Mouse (Mus musculus) heart, adult 2 months (tissue): ENCODE results near the gene Bphl. TPM values are rescaled to one million over a fixed set of nuclear protein-coding genes. Genes with fewer than 3 reads are reported as not detected.
A peak's percentile ranks its signal among the peaks of the same experiment; 100 is the strongest.

Experiments
- DNase-seq, 2 experiments: peaks; one replicate each; pipeline ENCODE4 v3.0.0; 2021
- H3K27ac ChIP-seq: fragments of 200-600 bp; 2 replicates; pipeline ENCODE4 v1.8.1; 2022
- H3K27me3 ChIP-seq: fragments of 200-500 bp; 2 replicates; pipeline ENCODE4 v1.6.1; 2012; ENCODE audit warnings: mild to moderate bottlenecking, low read length, inconsistent platforms, mixed read lengths; ENCODE audit not compliant: control insufficient read depth, insufficient read depth
- H3K36me3 ChIP-seq: fragments of 200-500 bp; 2 replicates; pipeline ENCODE4 v1.6.1; 2012; ENCODE audit warnings: low read length, inconsistent platforms; ENCODE audit not compliant: control insufficient read depth, insufficient read depth
- H3K4me1 ChIP-seq: fragments of 200-500 bp; 2 replicates; pipeline ENCODE4 v1.6.1; 2011; ENCODE audit warnings: low read length; ENCODE audit not compliant: control insufficient read depth, insufficient read depth
- H3K4me3 ChIP-seq: fragments of 200-600 bp; 2 replicates; pipeline ENCODE4 v1.8.1; 2022
- H3K79me2 ChIP-seq: fragments of 200-500 bp; replicated peaks from 2 replicates; pipeline ENCODE4 v1.6.1; 2012; ENCODE audit warnings: mild to moderate bottlenecking, inconsistent platforms, low read length, moderate library complexity, mixed read lengths; ENCODE audit not compliant: control insufficient read depth, insufficient read depth
- H3K9ac ChIP-seq: fragments of 200-500 bp; 2 replicates; pipeline ENCODE4 v1.6.1; 2012; ENCODE audit warnings: low read depth, mild to moderate bottlenecking, control low read depth, inconsistent platforms, low read length, mixed read lengths
- CTCF ChIP-seq: fragments of 200-600 bp; IDR thresholded peaks from 2 replicates; pipeline ENCODE4 v1.8.1; 2022; ENCODE audit warnings: antibody characterized with exemption, mild to moderate bottlenecking, moderate library complexity
- EP300 ChIP-seq: fragments of 200-500 bp; IDR thresholded peaks from 2 replicates; pipeline ENCODE4 v1.6.1; 2011; ENCODE audit warnings: low read depth, low read length, control low read depth; ENCODE audit not compliant: insufficient read depth
- POLR2A ChIP-seq: fragments of 200-500 bp; IDR thresholded peaks from 2 replicates; pipeline ENCODE4 v1.6.1; 2011; ENCODE audit warnings: mild to moderate bottlenecking, low read depth, low read length, control low read depth; ENCODE audit not compliant: insufficient read depth
- WGBS: fragments of 180-500 bp; shearing (Covaris S2); methylation state at CpG from one replicate; pipeline ENCODE4 v1.1.7; 2018; 5-methylcytosine and 5-hydroxymethylcytosine counted together
- intact Hi-C: fragments of 180-260 bp; cut with DNase I; formaldehyde crosslinking; loops from one replicate; pipeline ENCODE4 v1.15.1; 2025
- polyA plus RNA-seq: library from polyadenylated mRNA; depleted of rRNA; stranded (reverse); fragments of >200 nt; gene quantifications from 2 replicates; pipeline ENCODE4 v1.2.3, GENCODE M21; 2012
- total RNA-seq, 2 experiments: library from RNA; stranded (reverse); gene quantifications; 2 replicates each; pipeline ENCODE4 v1.2.3; 2021

Bphl gene
- total and polyA plus RNA-seq, 3 experiments = 29.8 to 35.3 (median 32.5) TPM

DNA sequence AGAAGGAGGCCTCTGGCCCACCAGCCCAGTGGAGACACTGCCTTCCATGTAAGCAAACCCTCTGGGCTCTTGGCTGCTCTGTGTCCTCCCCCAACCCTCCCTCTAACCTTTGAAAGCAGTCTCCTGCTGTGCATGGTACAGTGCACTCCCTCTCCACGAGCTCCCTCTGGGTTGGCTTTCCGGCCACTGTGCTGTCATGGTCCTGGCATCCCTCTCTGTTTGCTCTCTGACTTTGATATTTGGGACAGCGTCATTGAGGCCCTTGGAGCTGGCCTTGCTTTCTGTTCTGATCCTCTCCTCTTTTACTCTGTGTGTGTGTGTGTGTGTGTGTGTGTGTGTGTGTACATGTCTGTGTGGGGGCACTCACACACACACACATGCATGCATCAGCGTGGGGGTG, 17.0 kb downstream of the Bphl start:
- Histone ChIP-seq H3K27me3 (no peaks in the 10 kb centered on the region), H3K36me3 (no peaks in the 10 kb centered on the region), H3K4me1 (no peaks in the 10 kb centered on the region), H3K27ac (no peak overlapping the region), H3K9ac (no peak overlapping the region), H3K79me2 (no peaks in the 10 kb centered on the region), H3K4me3 (no peak overlapping the region)
- intact Hi-C loops = no loop called here
- TF ChIP-seq EP300 (no peak), CTCF (no peak), POLR2A (no peak)
- 77% methylated on average over 4 of the region's 4 CpGs for WGBS
- no peak for DNase-seq

DNA sequence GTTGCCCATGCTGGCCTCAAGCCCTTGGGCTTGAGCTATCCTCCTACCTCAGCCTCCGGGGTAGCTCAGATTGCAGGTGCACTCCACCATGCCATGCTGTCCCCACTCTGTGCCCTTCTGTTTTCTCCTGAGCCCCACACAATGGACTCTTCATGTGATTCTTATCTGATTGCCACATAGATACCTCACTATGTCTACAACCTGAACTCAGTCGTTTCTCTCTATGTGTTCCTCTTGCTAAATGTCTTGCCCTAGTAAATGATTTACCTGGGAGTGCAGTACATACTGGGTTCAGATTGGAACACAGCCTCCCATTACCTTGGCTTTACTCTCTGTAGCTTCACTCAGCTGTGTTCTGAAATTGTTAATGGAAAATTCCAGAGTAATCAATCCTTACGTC, 17.6 kb downstream of the Bphl start:
- no peak for TF ChIP-seq EP300
- no peak for TF ChIP-seq POLR2A
- no peak for TF ChIP-seq CTCF

DNA sequence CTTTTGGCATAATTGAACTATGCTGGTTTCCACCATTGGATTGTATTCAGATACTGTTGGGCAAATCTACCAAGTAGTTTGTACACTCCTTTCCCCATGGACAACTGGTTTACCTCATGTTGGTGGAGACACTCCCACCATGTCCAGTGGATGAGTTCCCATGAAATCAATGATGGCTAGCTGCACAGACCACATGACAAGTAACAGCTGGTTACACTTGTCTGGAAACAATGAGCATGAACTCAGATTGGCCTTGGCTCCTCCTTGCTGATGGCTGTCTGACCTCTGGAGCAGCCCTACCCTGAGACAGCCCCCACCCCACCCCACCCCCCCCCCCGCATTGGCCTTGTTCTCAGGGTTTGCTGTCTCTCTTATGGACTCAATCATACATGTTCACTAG, 19.9 kb downstream of the Bphl start:
- TF ChIP-seq CTCF (no peak), POLR2A (no peak), EP300 (no peak)
- no peaks in the 10 kb centered on the region for H3K36me3 ChIP-seq
- no peak for DNase-seq
- no peak overlapping the region for H3K27ac ChIP-seq
- no peaks in the 10 kb centered on the region for H3K27me3 ChIP-seq
- H3K79me2 ChIP-seq = no peaks in the 10 kb centered on the region
- no peak overlapping the region for H3K4me3 ChIP-seq
- intact Hi-C loops = no loop called here
- no peak overlapping the region for H3K9ac ChIP-seq
- no peaks in the 10 kb centered on the region for H3K4me1 ChIP-seq
- WGBS = 82% methylated on average over 1 of the region's 1 CpGs

More for the DNA sequence above, 17.6 kb downstream of the Bphl start:
- Histone ChIP-seq H3K4me3 (no peak overlapping the region), H3K27me3 (no peaks in the 10 kb centered on the region), H3K36me3 (no peaks in the 10 kb centered on the region), H3K79me2 (no peaks in the 10 kb centered on the region), H3K27ac (no peak overlapping the region), H3K9ac (no peak overlapping the region), H3K4me1 (no peaks in the 10 kb centered on the region)
- 90% methylated on average over 3 of the region's 3 CpGs for WGBS
- no peak for DNase-seq
- intact Hi-C loops = no loop called here

DNA sequence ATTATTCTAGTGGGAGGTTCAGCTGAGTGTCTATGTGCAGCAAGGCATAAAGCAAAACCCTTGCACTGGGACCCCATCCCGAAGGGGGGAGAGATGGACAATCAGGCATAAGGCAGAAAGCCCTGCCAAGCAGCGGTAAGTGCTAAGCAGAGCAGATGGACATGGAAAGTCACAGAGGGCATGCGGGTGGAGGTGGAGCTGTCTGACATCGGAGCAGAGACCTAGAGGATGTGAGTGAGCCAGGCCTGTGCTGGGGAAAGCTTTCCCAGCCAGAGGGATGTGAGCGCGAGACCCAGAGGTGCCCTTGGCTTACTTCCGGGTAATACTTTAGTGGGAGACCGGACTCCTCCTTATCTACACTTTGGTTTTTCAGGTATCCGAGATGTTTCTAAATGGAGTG, 22.7 kb downstream of the Bphl start:
- no peaks in the 10 kb centered on the region for H3K4me1 ChIP-seq
- peak overlapping the region; percentile 20; the same call in 1 of the 2 replicates for H3K27ac ChIP-seq
- H3K27me3 ChIP-seq = no peaks in the 10 kb centered on the region
- H3K79me2 ChIP-seq = no peaks in the 10 kb centered on the region
- intact Hi-C loops = no loop called here
- H3K36me3 ChIP-seq = no peaks in the 10 kb centered on the region
- H3K9ac ChIP-seq = no peak overlapping the region
- no peak overlapping the region for H3K4me3 ChIP-seq
- WGBS = 78% methylated on average over 9 of the region's 9 CpGs
- no peak for TF ChIP-seq EP300
- no peak for TF ChIP-seq POLR2A
- no peak for TF ChIP-seq CTCF
- no peak for DNase-seq

DNA sequence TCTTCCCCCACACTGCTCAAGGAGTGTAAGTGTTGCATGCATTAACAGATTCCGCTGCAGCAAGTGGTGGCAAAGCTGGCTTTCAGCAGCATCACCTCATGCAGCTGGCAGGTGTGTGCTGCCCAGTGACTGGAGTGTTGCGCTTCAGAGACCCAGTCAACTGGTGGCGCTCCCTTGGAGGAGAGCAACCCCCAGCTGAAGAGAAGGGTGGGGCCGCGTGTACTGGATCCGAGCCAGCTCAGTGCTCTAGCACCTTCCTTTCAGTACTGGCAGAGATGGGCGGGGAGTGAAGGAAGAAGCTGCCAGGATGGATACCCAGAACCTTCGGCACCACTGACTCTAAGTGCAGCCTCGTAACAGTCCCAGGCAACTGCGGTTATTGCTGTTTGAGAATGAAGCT, 25.1 kb downstream of the Bphl start:
- no peaks in the 10 kb centered on the region for H3K79me2 ChIP-seq
- H3K27me3 ChIP-seq = no peaks in the 10 kb centered on the region
- intact Hi-C loops = no loop called here
- no peak overlapping the region for H3K27ac ChIP-seq
- WGBS = 87% methylated on average over 10 of the region's 10 CpGs
- DNase-seq = no peak
- TF ChIP-seq EP300 = no peak
- no peak for TF ChIP-seq CTCF
- TF ChIP-seq POLR2A = no peak
- no peak overlapping the region for H3K4me3 ChIP-seq
- no peak overlapping the region for H3K9ac ChIP-seq
- H3K4me1 ChIP-seq = no peaks in the 10 kb centered on the region
- H3K36me3 ChIP-seq = no peaks in the 10 kb centered on the region

DNA sequence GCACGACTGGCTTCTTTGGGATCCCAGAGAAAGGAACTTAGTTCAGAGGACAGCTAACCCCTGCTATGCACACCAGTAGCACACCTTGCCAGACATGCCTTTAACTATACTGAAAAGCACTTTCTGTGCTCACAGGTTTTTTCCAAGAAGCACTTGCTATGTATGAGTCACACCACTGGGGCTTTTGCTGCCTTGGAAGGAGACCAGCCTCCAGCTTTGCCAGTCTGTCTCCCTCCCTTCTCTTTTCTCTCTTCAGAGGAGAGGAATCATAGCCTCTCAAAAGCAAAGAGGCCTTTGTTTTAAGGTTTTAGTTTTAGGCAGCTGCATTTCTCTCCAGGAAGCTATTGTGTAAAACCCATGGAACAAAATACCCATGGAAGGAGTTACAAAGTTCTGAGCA, 29.0 kb downstream of the Bphl start:
- no peak overlapping the region for H3K27ac ChIP-seq
- WGBS = 62% methylated on average over 1 of the region's 1 CpGs
- no peaks in the 10 kb centered on the region for H3K36me3 ChIP-seq
- no peaks in the 10 kb centered on the region for H3K79me2 ChIP-seq
- H3K27me3 ChIP-seq = no peaks in the 10 kb centered on the region
- intact Hi-C loops = no loop called here
- H3K9ac ChIP-seq = no peak overlapping the region
- no peaks in the 10 kb centered on the region for H3K4me1 ChIP-seq
- DNase-seq = peak; percentile 21 to 39
- TF ChIP-seq CTCF (no peak), EP300 (no peak), POLR2A (no peak)
- no peak overlapping the region for H3K4me3 ChIP-seq
